Mouse (Mus musculus) C2C12 (cell line): ENCODE results near the gene Lmna.

Source experiments
- CTCF ChIP-seq: IDR thresholded peaks from one replicate; pipeline ENCODE4 v1.5.1; 2011; ENCODE audit not compliant: control insufficient read depth, insufficient read depth, insufficient read length
- MYOD1 ChIP-seq: IDR thresholded peaks from one replicate; pipeline ENCODE4 v1.6.1; 2011; ENCODE audit warnings: low read depth; ENCODE audit not compliant: control insufficient read depth, insufficient read length

- TF ChIP-seq CTCF: no peak
- no peak for TF ChIP-seq MYOD1
Measured at GRCm38 (mm10) chr3:88512141-88512895, 2.6 kb upstream of the Lmna start.
